Mouse (Mus musculus): ENCODE measurements around the gene Pim3. TPM values are rescaled to one million over a fixed set of nuclear protein-coding genes. Genes with fewer than 3 reads are reported as not detected.
A peak's percentile ranks its signal among the peaks of the same experiment; 100 is the strongest.

Gene Pim3
- polyA plus RNA-seq, 1 experiment from 2014 or later, result 43.6 TPM

DNA sequence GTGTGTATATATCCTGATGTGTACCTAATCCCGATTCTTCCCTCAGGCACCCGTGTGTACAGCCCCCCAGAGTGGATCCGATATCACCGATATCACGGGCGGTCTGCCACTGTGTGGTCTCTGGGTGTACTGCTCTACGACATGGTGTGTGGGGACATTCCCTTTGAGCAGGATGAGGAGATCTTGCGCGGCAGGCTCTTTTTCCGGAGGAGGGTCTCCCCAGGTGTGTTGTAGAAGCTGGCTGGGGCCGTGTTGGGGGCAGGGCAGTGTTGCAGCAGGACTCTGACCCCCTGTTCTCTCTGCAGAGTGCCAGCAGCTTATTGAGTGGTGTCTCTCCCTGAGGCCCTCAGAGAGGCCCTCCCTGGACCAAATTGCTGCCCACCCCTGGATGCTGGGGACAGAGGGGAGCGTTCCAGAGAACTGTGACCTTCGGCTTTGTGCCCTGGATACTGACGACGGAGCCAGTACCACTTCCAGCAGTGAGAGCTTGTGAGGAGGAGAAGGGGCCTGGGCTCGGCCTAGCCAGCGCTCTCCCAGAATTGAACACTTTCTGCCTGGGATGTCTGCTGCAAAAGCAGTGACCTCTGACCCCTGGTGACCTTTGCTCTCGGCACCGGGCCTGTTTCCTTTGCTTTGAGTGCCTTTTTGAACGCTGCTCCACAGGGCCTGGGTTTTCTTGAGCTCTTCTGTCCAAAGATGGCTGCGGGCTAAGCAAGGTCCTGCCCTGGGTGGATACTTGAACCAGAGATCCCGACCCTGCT lies 2.5 kb downstream of the Pim3 start:
- Histone ChIP-seq H3K4me3 (peak overlapping the region; percentile 89), H3K27me3 (replicated peaks; ENCODE audit: low read depth, poor library complexity, severe bottlenecking) (0 out of 2 replicates have a peak, but pooled peaks cover 3% of the 10 kb centered on the region), H3K4me1 (peaks cover 71% of the 10 kb centered on the region), H3K36me3 (replicated peaks) (peaks cover 44% of the 10 kb centered on the region), H3K27ac (replicated peaks) (peak overlapping the region; percentile 98), H3K9me3 (no peaks in the 10 kb centered on the region; the same call in 1 of the 2 replicates)
- peak; percentile 29 for DNase-seq (ENCODE audit: low spot score)
- 24% methylated on average over 22 of the region's 22 CpGs for WGBS

DNA sequence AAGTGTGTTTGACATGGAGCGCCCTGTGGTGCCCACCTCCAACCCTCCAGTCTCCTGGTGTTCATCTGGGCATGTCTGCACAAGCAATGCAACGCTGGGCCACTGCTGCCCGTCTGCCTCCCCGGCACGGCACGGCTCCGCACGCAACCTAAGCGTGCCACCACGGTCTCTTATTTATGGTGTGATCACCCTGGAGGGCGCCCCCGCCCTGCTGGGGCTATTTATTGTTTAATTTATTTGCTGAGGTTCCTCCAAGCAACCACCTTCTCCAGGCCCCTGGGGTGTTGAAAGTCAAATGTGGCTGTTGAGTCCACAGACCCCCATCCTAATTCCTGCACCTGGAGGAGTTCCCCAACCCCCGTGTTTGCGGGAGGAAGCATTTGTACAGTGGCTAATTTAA lies 3.1 kb downstream of the Pim3 start:
- no peaks in the 10 kb centered on the region; the same call in 1 of the 2 replicates for H3K9me3 ChIP-seq
- peak overlapping the region; percentile 98; the same call in 1 of the 2 replicates for H3K27ac ChIP-seq (replicated peaks)
- H3K27me3 ChIP-seq (replicated peaks; ENCODE audit: low read depth, poor library complexity, severe bottlenecking), result 0 out of 2 replicates have a peak, but pooled peaks cover 3% of the 10 kb centered on the region
- 83% methylated on average over 14 of the region's 14 CpGs for WGBS
- DNase-seq (ENCODE audit: low spot score), result no peak
- peaks cover 71% of the 10 kb centered on the region for H3K4me1 ChIP-seq
- peaks cover 44% of the 10 kb centered on the region for H3K36me3 ChIP-seq (replicated peaks)
- peak overlapping the region; percentile 89 for H3K4me3 ChIP-seq

DNA sequence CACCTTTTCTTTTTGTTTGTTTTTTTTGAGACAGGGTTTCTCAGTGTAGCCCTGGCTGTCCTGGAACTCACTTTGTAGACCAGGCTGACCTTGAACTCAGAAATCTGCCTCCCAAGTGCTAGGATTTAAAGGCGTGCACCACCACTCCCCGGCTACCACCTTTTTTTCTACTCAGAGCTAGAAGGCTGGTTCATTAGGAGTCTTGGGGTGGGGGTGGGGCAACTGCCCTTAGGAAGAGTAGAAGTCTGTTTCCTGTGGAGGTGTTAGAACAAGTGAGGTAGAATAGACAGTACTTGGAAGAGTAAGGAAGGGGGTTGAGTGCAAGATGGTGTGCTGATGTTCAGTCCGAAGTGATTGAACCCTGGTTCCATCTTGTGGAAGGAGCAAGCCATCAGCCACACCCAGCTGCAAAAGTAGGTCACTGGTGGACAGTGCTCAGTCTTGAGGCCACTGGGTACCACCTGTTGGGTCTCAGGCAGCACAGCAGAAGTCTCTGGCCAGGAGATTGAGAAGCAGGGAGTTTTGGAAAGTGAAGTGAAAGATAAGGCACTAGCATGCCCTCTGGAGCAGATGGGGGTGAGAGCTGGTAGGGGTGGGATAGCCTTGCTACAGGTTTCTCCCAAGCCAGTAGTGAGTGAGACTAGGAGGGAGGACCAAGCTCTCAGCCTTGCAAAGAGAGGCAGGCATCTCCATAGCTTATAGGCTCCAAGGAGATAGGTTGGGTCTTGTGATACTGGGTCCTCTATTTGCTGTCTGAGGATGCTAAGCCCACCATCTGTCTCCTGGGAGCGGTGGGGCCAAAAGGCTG lies 4.1 kb downstream of the Pim3 start:
- peaks cover 44% of the 10 kb centered on the region for H3K36me3 ChIP-seq (replicated peaks)
- WGBS, result 72% methylated on average over 4 of the region's 4 CpGs
- DNase-seq (ENCODE audit: low spot score), result no peak
- H3K27ac ChIP-seq (replicated peaks), result peak overlapping the region; percentile 76; the same call in 1 of the 2 replicates
- peaks cover 70% of the 10 kb centered on the region for H3K4me1 ChIP-seq
- peak overlapping the region; percentile 8; the same call in 1 of the 2 replicates for H3K4me3 ChIP-seq
- H3K9me3 ChIP-seq, result no peaks in the 10 kb centered on the region; the same call in 1 of the 2 replicates
- no peaks in the 10 kb centered on the region for H3K27me3 ChIP-seq (replicated peaks; ENCODE audit: low read depth, poor library complexity, severe bottlenecking)

DNA sequence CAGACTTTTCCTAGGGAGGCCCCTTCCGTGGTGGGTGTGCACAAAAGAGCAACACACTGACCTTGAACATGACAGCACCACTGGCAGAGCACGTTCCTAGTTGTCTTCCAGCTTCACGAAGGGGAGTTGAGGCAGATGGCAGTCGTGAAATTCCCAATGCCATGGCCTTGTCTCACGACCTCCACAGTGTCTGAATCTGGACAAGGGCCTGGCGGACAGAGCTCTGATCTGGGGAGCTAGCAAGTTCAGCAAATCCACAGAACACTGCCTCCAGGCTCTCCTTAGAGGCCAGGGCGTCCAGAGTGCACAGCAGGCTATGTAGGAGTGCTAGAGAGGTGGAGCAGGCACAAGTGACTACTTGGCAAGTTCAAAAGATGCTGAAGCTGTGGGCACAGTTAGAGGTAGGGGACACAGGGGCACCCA lies 5.0 kb downstream of the Pim3 start:
- Histone ChIP-seq H3K4me1 (peaks cover 63% of the 10 kb centered on the region), H3K36me3 (replicated peaks) (peaks cover 44% of the 10 kb centered on the region), H3K9me3 (no peaks in the 10 kb centered on the region; the same call in 1 of the 2 replicates), H3K27ac (replicated peaks) (peak overlapping the region; percentile 76), H3K4me3 (peak overlapping the region; percentile 8; the same call in 1 of the 2 replicates), H3K27me3 (replicated peaks; ENCODE audit: low read depth, poor library complexity, severe bottlenecking) (no peaks in the 10 kb centered on the region)
- no peak for DNase-seq (ENCODE audit: low spot score)
- 47% methylated on average over 7 of the region's 7 CpGs for WGBS

DNA sequence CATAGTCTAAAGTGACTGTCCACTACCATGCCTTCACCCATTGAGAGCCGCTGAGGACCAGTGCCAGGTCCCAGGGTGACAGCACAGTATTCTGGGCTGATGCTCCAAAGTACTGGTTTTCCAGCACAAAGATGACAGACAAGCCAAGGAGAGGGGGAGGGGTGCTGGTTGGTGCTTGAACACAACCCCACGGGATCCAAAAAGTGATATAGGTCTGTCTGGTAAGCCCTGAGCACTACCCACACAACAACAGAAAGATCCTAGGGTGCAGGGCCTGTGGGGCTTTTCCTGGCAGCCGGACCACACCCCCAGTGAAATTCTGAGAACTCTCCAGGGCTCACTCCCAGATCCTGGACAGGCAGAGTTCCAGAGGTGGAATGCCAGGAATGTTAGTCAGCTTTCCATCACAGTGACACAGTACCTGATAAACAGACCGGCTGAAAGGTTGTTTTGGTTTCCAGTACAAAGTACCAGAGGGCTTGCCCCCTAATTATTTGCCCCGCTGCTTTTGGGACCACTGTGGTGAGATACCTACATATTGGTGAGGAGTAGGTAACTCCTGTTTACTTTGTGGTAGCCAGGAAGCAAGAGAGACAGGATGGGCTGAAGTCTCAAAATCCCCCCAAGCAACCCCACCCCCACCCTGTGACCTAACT lies 5.5 kb downstream of the Pim3 start:
- WGBS, result 15% methylated on average over 5 of the region's 5 CpGs
- DNase-seq (ENCODE audit: low spot score), result peak; percentile 53

GRCm38 (mm10) chr15:88868024-88868742 lies 6.2 kb downstream of the Pim3 start:
- no peaks in the 10 kb centered on the region for H3K27me3 ChIP-seq (replicated peaks; ENCODE audit: low read depth, poor library complexity, severe bottlenecking)
- H3K4me1 ChIP-seq, result peaks cover 54% of the 10 kb centered on the region
- DNase-seq (ENCODE audit: low spot score), result peak; percentile 55
- H3K27ac ChIP-seq (replicated peaks), result peak overlapping the region; percentile 76
- no peaks in the 10 kb centered on the region; the same call in 1 of the 2 replicates for H3K9me3 ChIP-seq
- peaks cover 43% of the 10 kb centered on the region for H3K36me3 ChIP-seq (replicated peaks)
- WGBS, result 66% methylated on average over 6 of the region's 6 CpGs
- H3K4me3 ChIP-seq, result no peak overlapping the region

More for the DNA sequence above, 5.5 kb downstream of the Pim3 start:
- H3K4me1 ChIP-seq, result peaks cover 61% of the 10 kb centered on the region
- no peaks in the 10 kb centered on the region; the same call in 1 of the 2 replicates for H3K9me3 ChIP-seq
- H3K36me3 ChIP-seq (replicated peaks), result peaks cover 44% of the 10 kb centered on the region
- H3K27ac ChIP-seq (replicated peaks), result peak overlapping the region; percentile 76
- H3K4me3 ChIP-seq, result peak overlapping the region; percentile 31; the same call in 1 of the 2 replicates
- no peaks in the 10 kb centered on the region for H3K27me3 ChIP-seq (replicated peaks; ENCODE audit: low read depth, poor library complexity, severe bottlenecking)

GRCm38 (mm10) chr15:88870418-88871185 lies 8.6 kb downstream of the Pim3 start:
- Histone ChIP-seq H3K4me1 (peaks cover 32% of the 10 kb centered on the region), H3K9me3 (no peaks in the 10 kb centered on the region; the same call in 1 of the 2 replicates)
- 77% methylated on average over 5 of the region's 5 CpGs for WGBS

DNA sequence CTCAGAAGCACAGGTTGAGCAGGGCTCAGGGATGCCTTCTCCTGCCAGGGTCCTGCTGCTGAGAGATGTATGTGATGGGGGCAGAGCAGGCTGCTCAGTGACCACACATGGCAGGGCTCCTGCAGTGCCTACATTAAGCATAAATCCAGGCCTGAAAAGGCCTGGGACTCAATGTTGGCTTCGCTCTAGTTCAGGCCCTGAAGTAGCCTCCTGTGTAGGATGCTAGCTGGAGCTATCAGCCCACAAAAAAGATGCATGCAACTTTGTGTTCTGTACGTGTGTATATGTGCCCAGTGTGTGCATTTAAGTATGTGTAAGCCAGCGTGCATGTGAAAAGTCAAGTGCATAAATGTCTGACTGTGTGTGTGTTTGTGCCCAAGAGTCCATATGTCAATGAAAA lies 12.1 kb downstream of the Pim3 start:
- H3K9me3 ChIP-seq, result no peaks in the 10 kb centered on the region; the same call in 1 of the 2 replicates
- H3K27ac ChIP-seq (replicated peaks), result no peak overlapping the region
- WGBS, result 89% methylated on average over 3 of the region's 3 CpGs
- H3K27me3 ChIP-seq (replicated peaks; ENCODE audit: low read depth, poor library complexity, severe bottlenecking), result peaks cover 13% of the 10 kb centered on the region
- H3K4me3 ChIP-seq, result no peak overlapping the region
- no peaks in the 10 kb centered on the region for H3K36me3 ChIP-seq (replicated peaks)
- DNase-seq (ENCODE audit: low spot score), result no peak
- peaks cover 12% of the 10 kb centered on the region for H3K4me1 ChIP-seq

More at GRCm38 (mm10) chr15:88870418-88871185, 8.6 kb downstream of the Pim3 start:
- H3K36me3 ChIP-seq (replicated peaks), result peaks cover 24% of the 10 kb centered on the region
- DNase-seq (ENCODE audit: low spot score), result no peak
- H3K27ac ChIP-seq (replicated peaks), result 0 out of 2 replicates have a peak overlapping the region, but pooled peaks have one; percentile 14
- H3K27me3 ChIP-seq (replicated peaks; ENCODE audit: low read depth, poor library complexity, severe bottlenecking), result peaks cover 7% of the 10 kb centered on the region
- no peak overlapping the region for H3K4me3 ChIP-seq

- Histone ChIP-seq H3K9me3 (no peaks in the 10 kb centered on the region), H3K27me3 (replicated peaks; ENCODE audit: low read depth, poor library complexity, severe bottlenecking) (peaks cover 13% of the 10 kb centered on the region), H3K36me3 (replicated peaks) (no peaks in the 10 kb centered on the region), H3K4me1 (peaks cover 12% of the 10 kb centered on the region), H3K4me3 (no peak overlapping the region), H3K27ac (replicated peaks) (no peak overlapping the region)
- 87% methylated on average over 6 of the region's 6 CpGs for WGBS
- DNase-seq (ENCODE audit: low spot score), result no peak
These were observed 12.5 kb downstream of the Pim3 start for GRCm38 (mm10) chr15:88874477-88874876.

- no peak overlapping the region for H3K27ac ChIP-seq (replicated peaks)
- no peaks in the 10 kb centered on the region for H3K9me3 ChIP-seq
- DNase-seq (ENCODE audit: low spot score), result no peak
- no peaks in the 10 kb centered on the region for H3K36me3 ChIP-seq (replicated peaks)
- 30% methylated on average over 10 of the region's 10 CpGs for WGBS
- peak overlapping the region; percentile 40; the same call in 1 of the 2 replicates for H3K4me3 ChIP-seq
- H3K27me3 ChIP-seq (replicated peaks; ENCODE audit: low read depth, poor library complexity, severe bottlenecking), result peaks cover 13% of the 10 kb centered on the region
- peaks cover 12% of the 10 kb centered on the region for H3K4me1 ChIP-seq
These were observed 13.7 kb downstream of the Pim3 start for GRCm38 (mm10) chr15:88875625-88876081.

All from embryonic facial prominence, embryonic 10.5 days (tissue).